ENCODE assay signal across 8 mouse cellular contexts in genomic region chr10:128336597-128336996, GRCm38 (mm10). TPM values are rescaled to one million over a fixed set of nuclear protein-coding genes. Genes with fewer than 3 reads are reported as not detected.
DNase-seq lines count a peak whose midpoint lies in the region; ATAC-seq lines count a peak whose summit lies in the region.

No protein-coding gene starts in this region.

- H3K4me1 ChIP-seq in kidney, embryonic 16.5 days (ENCODE audit: insufficient read depth, low read length): peaks cover 21% of the 10 kb centered on the region
- peaks cover 26% of the 10 kb centered on the region for H3K4me1 ChIP-seq in embryonic facial prominence, embryonic 10.5 days
- peaks cover 21% of the 10 kb centered on the region for H3K4me1 ChIP-seq in intestine, embryonic 15.5 days (replicated peaks)

- no peak overlapping the region for H3K9ac ChIP-seq in kidney, embryonic 16.5 days (replicated peaks; ENCODE audit: low read length)
- no peak overlapping the region; the same call in 1 of the 2 replicates for H3K9ac ChIP-seq in intestine, embryonic 15.5 days

- intact Hi-C loops in left cerebral cortex, postnatal 10 days (cut with DNase I): loop anchor here (10.0 kb wide), 1 partner anchor 118 kb away; the partner anchor contains the start of gene Smarcc2

- H3K4me2 ChIP-seq in kidney, embryonic 16.5 days (replicated peaks; ENCODE audit: low read depth, low read length): peak overlapping the region; percentile 76
- H3K4me2 ChIP-seq in intestine, embryonic 15.5 days (replicated peaks): peak overlapping the region; percentile 79

- H3K9me3 ChIP-seq in kidney, embryonic 16.5 days (ENCODE audit: low read length): no peaks in the 10 kb centered on the region
- H3K9me3 ChIP-seq in embryonic facial prominence, embryonic 10.5 days: no peaks in the 10 kb centered on the region
- no peaks in the 10 kb centered on the region for H3K9me3 ChIP-seq in intestine, embryonic 15.5 days

- ATAC-seq in kidney, embryonic 16.5 days (ENCODE audit: low FRiP score, low TSS enrichment): no peak
- no peak for ATAC-seq in intestine, embryonic 15.5 days

- WGBS in kidney, embryonic 16.5 days: 81% methylated on average over 3 of the region's 3 CpGs
- WGBS in embryonic facial prominence, embryonic 10.5 days: 86% methylated on average over 3 of the region's 3 CpGs
- 71% methylated on average over 3 of the region's 3 CpGs for WGBS in intestine, embryonic 15.5 days

- peak overlapping the region; percentile 99 for H3K4me3 ChIP-seq in kidney, embryonic 16.5 days (ENCODE audit: low read length)
- peak overlapping the region; percentile 84; the same call in 1 of the 2 replicates for H3K4me3 ChIP-seq in embryonic facial prominence, embryonic 10.5 days
- H3K4me3 ChIP-seq in intestine, embryonic 15.5 days (replicated peaks): peak overlapping the region; percentile 98; the same call in 1 of the 2 replicates

- peak overlapping the region; percentile 91; the same call in 1 of the 2 replicates for H3K27ac ChIP-seq in kidney, embryonic 16.5 days (ENCODE audit: low read length)
- H3K27ac ChIP-seq in embryonic facial prominence, embryonic 10.5 days (replicated peaks): no peak overlapping the region; the same call in 1 of the 2 replicates
- H3K27ac ChIP-seq in intestine, embryonic 15.5 days: peak overlapping the region; percentile 97

- no peak for DNase-seq in kidney, postnatal 4 days
- no peak for DNase-seq in embryonic facial prominence, embryonic 10.5 days (ENCODE audit: low spot score)
- DNase-seq in naive thymus-derived CD4-positive, alpha-beta T cell, adult 2 months (ENCODE audit: low read depth): peak; percentile 34
- no peak for DNase-seq in left cerebral cortex, postnatal 10 days (ENCODE audit: extremely low spot score in 1 of 2, low spot score in 2 of 2)
- DNase-seq in layer of hippocampus, adult 18-20 months (ENCODE audit: low spot score in 2 of 2): no peak
- no peak for DNase-seq in gastrocnemius, adult 18-20 months (ENCODE audit: low spot score)

- H3K36me3 ChIP-seq in kidney, embryonic 16.5 days (ENCODE audit: insufficient read depth, low read length): no peaks in the 10 kb centered on the region
- H3K36me3 ChIP-seq in embryonic facial prominence, embryonic 10.5 days (replicated peaks): peaks cover 23% of the 10 kb centered on the region
- no peaks in the 10 kb centered on the region for H3K36me3 ChIP-seq in intestine, embryonic 15.5 days

- H3K27me3 ChIP-seq in kidney, embryonic 16.5 days (ENCODE audit: insufficient read depth, low read length): no peaks in the 10 kb centered on the region
- no peaks in the 10 kb centered on the region for H3K27me3 ChIP-seq in embryonic facial prominence, embryonic 10.5 days (replicated peaks; ENCODE audit: low read depth, poor library complexity, severe bottlenecking)
- H3K27me3 ChIP-seq in intestine, embryonic 15.5 days (replicated peaks): no peaks in the 10 kb centered on the region

RNA-seq across cellular contexts. Expression of gene Cs, which starts 0.9 kb away (rescaled TPM):
- polyA plus RNA-seq in kidney, embryonic 16.5 days (2015; fragmentation: Nextera tagmentation; extraction: Ambion mirVana): 238 and 244 TPM in 2 replicates
- polyA plus RNA-seq in embryonic facial prominence, embryonic 10.5 days (2016; fragmentation: Nextera tagmentation; extraction: Ambion mirVana): 244 and 258 TPM in 2 replicates
- 269 and 282 TPM in 2 replicates for polyA plus RNA-seq in intestine, embryonic 15.5 days (2015; fragmentation: Nextera tagmentation; extraction: Ambion mirVana)
- 100 to 1,000 TPM; 287 to 288 TPM for total RNA-seq in left cerebral cortex, postnatal 10 days (2021)
- 100 to 1,000 TPM; 227 to 229 TPM for total RNA-seq in layer of hippocampus, adult 18-20 months (2021)
- total RNA-seq in gastrocnemius, adult 18-20 months (2021): 100 to 1,000 TPM; 561 to 590 TPM

RNA-seq across cellular contexts. Expression of gene Cnpy2, which starts 14.3 kb away (rescaled TPM):
- polyA plus RNA-seq in kidney, embryonic 16.5 days (2015; fragmentation: Nextera tagmentation; extraction: Ambion mirVana): 343 and 370 TPM in 2 replicates
- polyA plus RNA-seq in embryonic facial prominence, embryonic 10.5 days (2016; fragmentation: Nextera tagmentation; extraction: Ambion mirVana): 273 and 305 TPM in 2 replicates
- polyA plus RNA-seq in intestine, embryonic 15.5 days (2015; fragmentation: Nextera tagmentation; extraction: Ambion mirVana): 303 and 328 TPM in 2 replicates
- total RNA-seq in left cerebral cortex, postnatal 10 days (2021): 10 to 100 TPM; 64.4 to 69.7 TPM
- 10 to 100 TPM; 79.5 to 88.1 TPM for total RNA-seq in layer of hippocampus, adult 18-20 months (2021)
- 10 to 100 TPM; 46.4 to 48.3 TPM for total RNA-seq in gastrocnemius, adult 18-20 months (2021)

RNA-seq across cellular contexts. Expression of gene Coq10a, which starts 32.2 kb away (rescaled TPM):
- polyA plus RNA-seq in kidney, embryonic 16.5 days (2015; fragmentation: Nextera tagmentation; extraction: Ambion mirVana): 4.1 and 10.9 TPM in 2 replicates
- polyA plus RNA-seq in embryonic facial prominence, embryonic 10.5 days (2016; fragmentation: Nextera tagmentation; extraction: Ambion mirVana): 9.5 and 11.1 TPM in 2 replicates
- polyA plus RNA-seq in intestine, embryonic 15.5 days (2015; fragmentation: Nextera tagmentation; extraction: Ambion mirVana): 13.7 TPM in 2 replicates
- 10 to 100 TPM; 69.8 to 74.6 TPM for total RNA-seq in left cerebral cortex, postnatal 10 days (2021)
- 10 to 100 TPM; 49.5 to 49.7 TPM for total RNA-seq in layer of hippocampus, adult 18-20 months (2021)
- 100 to 1,000 TPM; 388 to 467 TPM for total RNA-seq in gastrocnemius, adult 18-20 months (2021)

RNA-seq across cellular contexts. Expression of gene Pan2, which starts 33.5 kb away (rescaled TPM):
- polyA plus RNA-seq in kidney, embryonic 16.5 days (2015; fragmentation: Nextera tagmentation; extraction: Ambion mirVana): 42.0 and 45.0 TPM in 2 replicates
- polyA plus RNA-seq in embryonic facial prominence, embryonic 10.5 days (2016; fragmentation: Nextera tagmentation; extraction: Ambion mirVana): 42.9 and 43.3 TPM in 2 replicates
- polyA plus RNA-seq in intestine, embryonic 15.5 days (2015; fragmentation: Nextera tagmentation; extraction: Ambion mirVana): 26.2 TPM in 2 replicates
- total RNA-seq in left cerebral cortex, postnatal 10 days (2021): 10 to 100 TPM; 13.0 to 14.1 TPM
- total RNA-seq in layer of hippocampus, adult 18-20 months (2021): 10 to 100 TPM; 12.9 to 13.2 TPM
- total RNA-seq in gastrocnemius, adult 18-20 months (2021): 1 to 10 TPM; 3.3 to 3.7 TPM

RNA-seq across cellular contexts. Expression of gene Il23a, which starts 38.0 kb away (rescaled TPM):
- 0.15 and 0.35 TPM in 2 replicates for polyA plus RNA-seq in kidney, embryonic 16.5 days (2015; fragmentation: Nextera tagmentation; extraction: Ambion mirVana)
- 0.13 TPM in 1 of 2 replicates, not detected in the other for polyA plus RNA-seq in embryonic facial prominence, embryonic 10.5 days (2016; fragmentation: Nextera tagmentation; extraction: Ambion mirVana)
- polyA plus RNA-seq in intestine, embryonic 15.5 days (2015; fragmentation: Nextera tagmentation; extraction: Ambion mirVana): 0.21 and 0.31 TPM in 2 replicates
- total RNA-seq in left cerebral cortex, postnatal 10 days (2021): under 1 TPM; 0.43 to 0.58 TPM
- total RNA-seq in layer of hippocampus, adult 18-20 months (2021): not detected
- not detected for total RNA-seq in gastrocnemius, adult 18-20 months (2021)

Comparison
In these comparisons a context has a peak if more than half of its experiments do, and no peak if none do; other contexts are left out.
1. RNA of gene Coq10a, which starts 32.2 kb away (total RNA-seq): 388 to 467 TPM in gastrocnemius, adult 18-20 months; 69.8 to 74.6 TPM in left cerebral cortex, postnatal 10 days and 49.5 to 49.7 TPM in layer of hippocampus, adult 18-20 months; every median in the first group is over 4 times any median in the second.
2. Peak in every context shown above with its lines, with median percentiles within 50 percentile points of each other: H3K4me3 ChIP-seq.